Mouse (Mus musculus): ENCODE data around the gene Upp2. TPM values are rescaled to one million over a fixed set of nuclear protein-coding genes. Genes with fewer than 3 reads are reported as not detected.

Gene Upp2
- total RNA-seq, 1 experiment = 0.67 TPM

DNA sequence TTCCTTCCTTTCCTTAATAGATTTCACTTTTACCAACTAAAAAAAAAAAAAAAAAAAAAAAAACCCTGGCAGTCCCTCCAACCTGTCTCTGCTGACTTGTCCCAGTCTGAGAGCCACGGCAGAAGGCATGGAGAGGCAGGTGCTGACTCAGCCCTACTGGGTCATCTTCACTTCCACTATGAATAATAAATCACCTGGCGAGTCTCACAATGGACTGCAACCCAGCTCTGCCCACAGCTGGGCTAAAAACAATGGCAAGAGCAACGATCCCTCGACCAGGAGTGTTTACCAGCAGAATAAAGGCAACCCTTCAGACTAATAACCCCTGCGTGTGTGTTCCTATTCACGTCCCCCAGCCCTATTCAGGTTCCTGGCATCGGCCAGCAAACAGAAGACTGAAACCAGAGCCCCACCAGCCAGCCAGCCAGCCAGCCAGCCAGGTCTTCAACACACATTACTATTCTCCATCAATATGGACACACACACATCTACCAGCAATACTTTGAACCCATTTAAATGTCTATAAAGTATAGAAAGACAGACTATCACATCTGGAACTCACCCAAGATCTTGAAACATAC is 37.1 kb upstream of the Upp2 start:
- TF ChIP-seq CHD2 (IDR thresholded peaks at IDR 0.05; ENCODE audit: low read depth, low read length) (no peak), HCFC1 (IDR thresholded peaks at IDR 0.05; ENCODE audit: borderline replicate concordance, insufficient read depth, low read length) (no peak), ZNF384 (IDR thresholded peaks at IDR 0.05; ENCODE audit: low read depth, low read length) (no peak), MAFK (IDR thresholded peaks at IDR 0.05; ENCODE audit: insufficient read depth, low read depth, low read length) (peak; percentile 64; the same call in 1 of the 2 replicates)
- no peak for DNase-seq (ENCODE audit: low read depth, low spot score)
- no peaks in the 10 kb centered on the region for H3K9me3 ChIP-seq (ENCODE audit: control insufficient read depth, insufficient read depth, low read depth, low read length)
- H3K4me1 ChIP-seq (ENCODE audit: control insufficient read depth in 2 of 2, insufficient read depth in 2 of 2, low read length in 2 of 2, poor library complexity in 1 of 2) = peaks cover 0 to 15% of the 10 kb centered on the region in 2 experiments; a peak in 2 of 4 replicates
- in situ Hi-C loops (cut with MboI; ENCODE audit: low sequenced_read_pairs in 2 of 2, unreplicated experiment in 2 of 2) = no loop called here
- H3K36me3 ChIP-seq (ENCODE audit: control insufficient read depth, insufficient read depth, low read length, poor library complexity, severe bottlenecking) = no peaks in the 10 kb centered on the region
- no peak overlapping the region for H3K4me3 ChIP-seq (ENCODE audit: insufficient read depth in 1 of 2, low read depth in 1 of 2, low read length in 2 of 2, poor library complexity in 1 of 2, severe bottlenecking in 1 of 2)
- no peak overlapping the region for H3K27ac ChIP-seq (ENCODE audit: insufficient read depth, low read depth, low read length, poor library complexity, severe bottlenecking)
- no peak overlapping the region for H3K9ac ChIP-seq (ENCODE audit: insufficient read depth, low read depth, low read length, poor library complexity, severe bottlenecking)

DNA sequence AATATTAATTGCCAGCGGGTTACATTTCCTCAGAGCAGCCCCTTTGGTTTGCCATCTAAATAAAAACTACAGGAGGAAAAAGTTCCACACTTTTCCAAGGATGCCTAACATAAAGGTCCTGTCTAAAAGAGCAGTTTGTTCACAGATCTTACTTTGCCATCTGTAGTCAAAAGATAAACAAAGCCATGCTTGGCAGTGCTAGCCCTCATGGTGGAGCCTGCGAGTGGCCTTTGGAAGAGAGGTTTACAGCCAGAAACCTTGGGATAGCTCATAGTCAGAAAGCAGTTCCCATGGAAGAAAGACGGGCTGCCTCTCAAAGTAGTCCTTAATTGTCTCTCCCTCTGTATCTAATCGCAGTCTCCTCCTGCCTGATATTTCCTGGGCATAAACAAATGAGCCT is 36.6 kb upstream of the Upp2 start:
- no peak overlapping the region for H3K9ac ChIP-seq (ENCODE audit: insufficient read depth, low read depth, low read length, poor library complexity, severe bottlenecking)
- no peaks in the 10 kb centered on the region; the same call in 1 of the 2 replicates for H3K36me3 ChIP-seq (ENCODE audit: control insufficient read depth, insufficient read depth, low read length, poor library complexity, severe bottlenecking)
- no peak overlapping the region for H3K4me3 ChIP-seq (ENCODE audit: insufficient read depth in 1 of 2, low read depth in 1 of 2, low read length in 2 of 2, poor library complexity in 1 of 2, severe bottlenecking in 1 of 2)
- no peak for TF ChIP-seq CHD2 (IDR thresholded peaks at IDR 0.05; ENCODE audit: low read depth, low read length)
- TF ChIP-seq HCFC1 (IDR thresholded peaks at IDR 0.05; ENCODE audit: borderline replicate concordance, insufficient read depth, low read length) = no peak
- TF ChIP-seq MAFK (IDR thresholded peaks at IDR 0.05; ENCODE audit: insufficient read depth, low read depth, low read length) = no peak
- TF ChIP-seq ZC3H11A (IDR thresholded peaks at IDR 0.05; ENCODE audit: borderline replicate concordance, low read depth, low read length) = no peak
- no peak for TF ChIP-seq ZNF384 (IDR thresholded peaks at IDR 0.05; ENCODE audit: low read depth, low read length)
- in situ Hi-C loops (cut with MboI; ENCODE audit: low sequenced_read_pairs in 2 of 2, unreplicated experiment in 2 of 2) = no loop called here
- no peaks in the 10 kb centered on the region for H3K9me3 ChIP-seq (ENCODE audit: control insufficient read depth, insufficient read depth, low read depth, low read length)
- peaks cover 0 to 15% of the 10 kb centered on the region in 2 experiments; a peak in 2 of 4 replicates for H3K4me1 ChIP-seq (ENCODE audit: control insufficient read depth in 2 of 2, insufficient read depth in 2 of 2, low read length in 2 of 2, poor library complexity in 1 of 2)
- no peak for DNase-seq (ENCODE audit: low read depth, low spot score)
- no peak overlapping the region for H3K27ac ChIP-seq (ENCODE audit: insufficient read depth, low read depth, low read length, poor library complexity, severe bottlenecking)

DNA sequence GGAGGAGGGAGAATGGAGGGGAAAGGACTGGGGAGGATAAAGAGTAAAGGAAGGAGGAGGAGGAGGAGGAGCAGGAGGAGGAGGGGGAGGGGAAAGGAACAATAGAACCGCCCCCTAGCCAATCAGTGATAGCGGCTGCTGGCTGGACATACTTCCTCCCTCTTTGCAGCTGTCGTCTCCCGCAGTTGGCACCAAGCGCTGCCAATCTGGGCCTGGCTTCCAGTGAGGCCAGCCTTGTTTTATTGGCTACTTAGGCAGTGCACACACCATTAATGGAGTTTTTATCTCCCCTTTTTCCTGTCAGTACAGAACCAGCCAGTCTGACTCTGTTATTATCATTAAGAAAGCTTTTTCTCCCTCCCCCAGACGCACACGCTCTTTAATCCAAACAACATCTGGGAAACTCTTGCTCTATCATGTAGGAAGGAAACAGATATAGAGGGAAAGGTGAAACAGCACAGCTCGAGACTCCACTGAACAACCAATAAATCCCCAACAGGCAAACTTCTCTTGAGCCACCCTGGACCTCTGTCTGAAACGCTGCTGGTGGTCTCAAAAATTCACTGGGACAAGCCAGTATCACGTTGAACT is 34.7 kb upstream of the Upp2 start:
- H3K36me3 ChIP-seq (ENCODE audit: control insufficient read depth, insufficient read depth, low read length, poor library complexity, severe bottlenecking) = no peaks in the 10 kb centered on the region; the same call in 1 of the 2 replicates
- DNase-seq (ENCODE audit: low read depth, low spot score) = no peak
- peaks cover 0 to 16% of the 10 kb centered on the region in 2 experiments; a peak in 2 of 4 replicates for H3K4me1 ChIP-seq (ENCODE audit: control insufficient read depth in 2 of 2, insufficient read depth in 2 of 2, low read length in 2 of 2, poor library complexity in 1 of 2)
- in situ Hi-C loops (cut with MboI; ENCODE audit: low sequenced_read_pairs in 2 of 2, unreplicated experiment in 2 of 2) = no loop called here
- no peaks in the 10 kb centered on the region for H3K9me3 ChIP-seq (ENCODE audit: control insufficient read depth, insufficient read depth, low read depth, low read length)
- H3K4me3 ChIP-seq (ENCODE audit: insufficient read depth in 1 of 2, low read depth in 1 of 2, low read length in 2 of 2, poor library complexity in 1 of 2, severe bottlenecking in 1 of 2) = no peak overlapping the region
- H3K9ac ChIP-seq (ENCODE audit: insufficient read depth, low read depth, low read length, poor library complexity, severe bottlenecking) = no peak overlapping the region
- H3K27ac ChIP-seq (ENCODE audit: insufficient read depth, low read depth, low read length, poor library complexity, severe bottlenecking) = no peak overlapping the region
- no peak for TF ChIP-seq HCFC1 (IDR thresholded peaks at IDR 0.05; ENCODE audit: borderline replicate concordance, insufficient read depth, low read length)
- no peak for TF ChIP-seq ZC3H11A (IDR thresholded peaks at IDR 0.05; ENCODE audit: borderline replicate concordance, low read depth, low read length)
- TF ChIP-seq MAFK (IDR thresholded peaks at IDR 0.05; ENCODE audit: insufficient read depth, low read depth, low read length) = no peak
- TF ChIP-seq CHD2 (IDR thresholded peaks at IDR 0.05; ENCODE audit: low read depth, low read length) = no peak
- no peak for TF ChIP-seq ZNF384 (IDR thresholded peaks at IDR 0.05; ENCODE audit: low read depth, low read length)

GRCm38 (mm10) chr2:58533521-58534001 is 33.5 kb upstream of the Upp2 start:
- peaks cover 0 to 23% of the 10 kb centered on the region in 2 experiments; a peak in 2 of 4 replicates for H3K4me1 ChIP-seq (ENCODE audit: control insufficient read depth in 2 of 2, insufficient read depth in 2 of 2, low read length in 2 of 2, poor library complexity in 1 of 2)
- no peaks in the 10 kb centered on the region for H3K9me3 ChIP-seq (ENCODE audit: control insufficient read depth, insufficient read depth, low read depth, low read length)
- in situ Hi-C loops (cut with MboI; ENCODE audit: low sequenced_read_pairs in 2 of 2, unreplicated experiment in 2 of 2) = no loop called here
- no peaks in the 10 kb centered on the region; the same call in 1 of the 2 replicates for H3K36me3 ChIP-seq (ENCODE audit: control insufficient read depth, insufficient read depth, low read length, poor library complexity, severe bottlenecking)
- no peak overlapping the region for H3K9ac ChIP-seq (ENCODE audit: insufficient read depth, low read depth, low read length, poor library complexity, severe bottlenecking)
- no peak overlapping the region for H3K27ac ChIP-seq (ENCODE audit: insufficient read depth, low read depth, low read length, poor library complexity, severe bottlenecking)
- TF ChIP-seq ZC3H11A (IDR thresholded peaks at IDR 0.05; ENCODE audit: borderline replicate concordance, low read depth, low read length) = no peak
- TF ChIP-seq MAFK (IDR thresholded peaks at IDR 0.05; ENCODE audit: insufficient read depth, low read depth, low read length) = no peak
- no peak for TF ChIP-seq CHD2 (IDR thresholded peaks at IDR 0.05; ENCODE audit: low read depth, low read length)
- no peak for TF ChIP-seq ZNF384 (IDR thresholded peaks at IDR 0.05; ENCODE audit: low read depth, low read length)
- no peak for TF ChIP-seq HCFC1 (IDR thresholded peaks at IDR 0.05; ENCODE audit: borderline replicate concordance, insufficient read depth, low read length)
- no peak overlapping the region for H3K4me3 ChIP-seq (ENCODE audit: insufficient read depth in 1 of 2, low read depth in 1 of 2, low read length in 2 of 2, poor library complexity in 1 of 2, severe bottlenecking in 1 of 2)
- DNase-seq (ENCODE audit: low read depth, low spot score) = no peak
